Mouse (Mus musculus) forebrain, embryonic 10.5 days (tissue): ENCODE measurements around the gene Tecr. TPM values are rescaled to one million over a fixed set of nuclear protein-coding genes. Genes with fewer than 3 reads are reported as not detected.

Experiments
- DNase-seq: peaks from one replicate; pipeline ENCODE4 v3.0.0-alpha.2; 2017; ENCODE audit warnings: low spot score; ENCODE audit errors: extremely low spot score
- H3K27ac ChIP-seq: fragments of 300-500 bp; sonication (generic); 2 replicates; pipeline ENCODE4 v1.5.1; 2016; ENCODE audit warnings: mild to moderate bottlenecking
- H3K27me3 ChIP-seq: fragments of 300-500 bp; sonication (generic); 2 replicates; pipeline ENCODE4 v1.6.1; 2016; ENCODE audit warnings: mild to moderate bottlenecking; ENCODE audit not compliant: poor library complexity, severe bottlenecking
- H3K36me3 ChIP-seq: fragments of 300-500 bp; sonication (generic); replicated peaks from 2 replicates; pipeline ENCODE4 v1.6.1; 2016; ENCODE audit warnings: mild to moderate bottlenecking, moderate library complexity
- H3K4me1 ChIP-seq: fragments of 300-500 bp; sonication (generic); 2 replicates; pipeline ENCODE4 v1.6.1; 2016
- H3K4me3 ChIP-seq: fragments of 300-500 bp; sonication (generic); 2 replicates; pipeline ENCODE4 v1.5.1; 2016; ENCODE audit warnings: mild to moderate bottlenecking, moderate library complexity
- H3K9me3 ChIP-seq: fragments of 300-500 bp; sonication (generic); 2 replicates; pipeline ENCODE4 v1.6.1; 2016; ENCODE audit warnings: mild to moderate bottlenecking, moderate library complexity
- WGBS: fragments of 180-500 bp; shearing (Covaris S2); methylation state at CpG from one replicate; pipeline ENCODE4 v1.1.7; 2016; 5-methylcytosine and 5-hydroxymethylcytosine counted together
- polyA plus RNA-seq: library from polyadenylated mRNA; unstranded; fragments of >200 nt; fragmentation: Nextera tagmentation; extraction: Ambion mirVana; gene quantifications from 2 replicates; pipeline ENCODE4 v1.2.1, GENCODE M21; 2016

Gene Tecr
- polyA plus RNA-seq, 1 experiment from 2014 or later: 637 TPM

DNA sequence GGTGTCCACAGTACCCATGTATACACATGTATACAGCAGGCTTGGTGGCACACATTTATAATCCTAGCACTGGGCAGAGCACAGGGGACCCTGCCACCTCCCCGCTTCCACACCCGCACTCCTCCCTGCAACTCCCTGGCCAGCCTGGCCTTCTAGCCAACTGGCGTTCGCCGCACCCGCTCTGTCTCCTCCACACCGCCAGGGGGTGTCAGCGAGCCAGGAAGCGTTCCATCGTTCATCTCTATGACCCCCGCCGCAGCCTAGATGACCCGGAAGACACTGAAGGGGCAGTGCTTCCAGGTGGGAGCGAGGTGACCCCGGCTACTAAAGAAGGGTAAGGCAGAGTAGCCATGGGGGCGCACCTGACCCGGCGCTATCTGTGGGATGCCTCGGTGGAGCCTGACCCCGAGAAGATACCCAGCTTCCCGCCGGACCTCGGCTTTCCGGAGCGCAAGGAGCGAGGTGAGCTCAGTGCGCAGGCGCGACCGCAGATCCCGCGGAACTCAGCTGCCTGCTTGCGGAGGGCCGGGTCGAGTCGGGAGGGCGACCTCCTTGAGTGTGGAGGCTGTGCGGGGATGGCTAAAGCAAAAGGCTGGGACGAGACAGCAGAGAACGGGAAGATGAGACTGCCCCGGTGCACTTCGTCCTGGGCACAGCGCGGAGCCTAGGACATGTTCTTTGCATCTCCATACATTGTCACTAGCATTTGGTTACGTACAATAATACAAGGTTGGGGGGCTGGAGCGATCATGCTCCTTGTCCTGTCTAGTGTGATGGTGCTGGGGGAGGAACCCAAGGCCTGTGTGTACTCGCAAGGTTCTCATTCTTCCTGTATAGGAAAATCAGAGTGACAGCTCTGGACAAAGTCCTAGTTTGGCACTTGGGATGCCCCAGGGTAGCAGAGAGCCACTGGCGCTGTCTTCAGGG, 41.0 kb downstream of the Tecr start, which contains the start of gene Ndufb7:
Gene Ndufb7 (plus strand): TSS at position 203 of the 927 bp plus-strand sequence.
- Histone ChIP-seq H3K27ac (peak within 1 kb of the TSS; percentile 89), H3K4me3 (peak within 1 kb of the TSS; percentile 62), H3K9me3 (no peaks in the 10 kb centered on the region), H3K4me1 (peaks cover 18% of the 10 kb centered on the region), H3K36me3 (peaks cover 31% of the 10 kb centered on the region), H3K27me3 (no peaks in the 10 kb centered on the region)
- peak; percentile 96 for DNase-seq
- under 1% methylated on average over 48 of the region's 48 CpGs for WGBS

DNA sequence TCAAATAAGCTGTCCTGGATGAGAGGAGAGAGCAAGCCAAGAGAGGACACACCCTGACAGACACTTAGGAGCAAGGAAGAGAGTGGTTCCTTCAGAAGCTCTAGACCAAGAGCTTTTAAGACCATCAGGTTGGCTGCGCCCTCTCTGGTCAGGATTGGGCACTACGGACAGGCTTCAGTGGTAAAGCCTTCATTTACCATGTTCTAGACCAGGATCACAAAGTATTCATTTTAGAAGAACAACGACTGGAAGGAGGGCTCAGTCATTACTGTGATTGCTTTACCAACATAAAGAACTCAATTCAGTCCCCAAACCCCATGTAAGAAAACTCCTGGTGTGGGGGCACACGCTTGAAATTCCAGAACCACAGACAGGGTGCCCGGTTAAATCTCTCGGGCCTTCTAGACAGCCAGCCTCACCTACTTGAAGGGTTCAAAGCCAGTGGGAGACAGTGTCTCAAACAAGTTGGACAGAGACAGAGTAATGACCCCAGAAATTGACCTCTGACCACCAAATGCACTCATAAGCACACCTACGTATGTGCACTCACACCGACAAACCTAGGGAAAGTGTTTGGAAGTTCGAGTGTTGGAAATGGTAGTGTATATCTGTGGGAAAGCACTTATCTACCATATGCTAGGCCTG, 41.9 kb downstream of the Tecr start:
- Histone ChIP-seq H3K4me1 (peaks cover 18% of the 10 kb centered on the region), H3K27ac (no peak overlapping the region), H3K36me3 (peaks cover 22% of the 10 kb centered on the region), H3K9me3 (no peaks in the 10 kb centered on the region), H3K27me3 (no peaks in the 10 kb centered on the region), H3K4me3 (peak overlapping the region; percentile 62; the same call in 1 of the 2 replicates)
- DNase-seq: no peak
- 76% methylated on average over 9 of the region's 9 CpGs for WGBS

DNA sequence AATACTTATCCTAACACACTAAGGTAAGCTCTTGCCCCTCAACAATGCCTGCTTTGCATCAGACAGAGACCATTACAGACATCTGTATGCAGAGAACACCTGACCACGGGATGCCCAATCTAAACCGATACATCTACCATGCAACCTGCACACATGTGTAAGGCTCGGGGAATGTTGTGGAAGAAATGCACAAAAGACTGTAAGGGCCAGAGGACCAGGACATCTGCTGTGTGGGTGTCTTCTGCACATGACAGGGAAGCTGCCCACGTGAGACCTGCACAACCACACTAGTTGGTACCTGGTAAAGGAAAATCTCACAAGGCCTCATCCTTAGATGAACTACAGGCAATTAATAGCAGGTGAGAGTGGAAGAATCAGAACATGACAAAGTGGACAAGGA, 44.5 kb downstream of the Tecr start:
- Histone ChIP-seq H3K4me3 (no peak overlapping the region), H3K9me3 (no peaks in the 10 kb centered on the region), H3K36me3 (no peaks in the 10 kb centered on the region), H3K27ac (no peak overlapping the region), H3K4me1 (peaks cover 12% of the 10 kb centered on the region), H3K27me3 (no peaks in the 10 kb centered on the region)
- no peak for DNase-seq
- WGBS: 77% methylated on average over 4 of the region's 4 CpGs

DNA sequence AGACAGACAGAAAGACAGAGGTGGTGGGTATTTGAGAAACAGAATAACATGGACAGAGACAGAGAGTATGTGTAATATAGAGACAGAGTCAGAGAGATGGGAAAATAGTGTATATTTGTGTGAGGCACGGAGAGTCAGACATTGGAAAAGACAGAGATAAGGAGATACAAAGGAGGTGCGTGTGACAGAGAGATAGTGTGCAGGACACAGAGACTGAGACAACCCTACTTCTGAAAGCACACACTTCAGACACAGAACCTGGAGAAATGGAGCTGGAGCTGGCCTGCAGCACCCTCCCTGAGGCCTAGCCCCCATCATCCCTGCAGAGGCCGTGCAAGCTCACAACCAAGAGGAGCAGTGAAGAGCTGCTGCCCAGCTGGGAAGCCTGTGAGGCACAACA, 45.1 kb downstream of the Tecr start:
- DNase-seq: no peak
- Histone ChIP-seq H3K9me3 (no peaks in the 10 kb centered on the region), H3K4me1 (peaks cover 6% of the 10 kb centered on the region), H3K27me3 (no peaks in the 10 kb centered on the region), H3K36me3 (no peaks in the 10 kb centered on the region), H3K4me3 (no peak overlapping the region), H3K27ac (no peak overlapping the region)
- 78% methylated on average over 3 of the region's 3 CpGs for WGBS

DNA sequence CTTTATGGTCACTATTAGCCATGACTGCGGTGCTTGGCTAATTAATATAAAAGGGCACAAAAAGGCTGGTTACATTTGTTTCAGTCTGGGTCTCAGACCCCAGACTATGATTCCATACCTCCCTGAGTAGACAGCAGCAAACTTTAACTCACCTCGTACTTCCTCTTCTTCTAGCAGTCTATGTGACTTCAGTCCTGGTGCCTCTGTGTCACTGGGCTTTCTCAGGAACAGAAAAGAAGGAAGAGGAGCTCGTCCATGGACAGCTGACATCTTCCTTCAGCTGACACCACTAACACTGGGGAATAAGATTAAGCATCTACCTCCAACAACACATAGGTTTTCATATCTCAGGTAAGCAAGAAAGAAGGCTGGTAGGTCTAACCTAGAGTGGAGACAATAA, 72.0 kb downstream of the Tecr start, which contains the start of gene Olfr370:
Gene Olfr370 (plus strand): TSS at position 45 of the 400 bp plus-strand sequence.
- Histone ChIP-seq H3K4me3 (no peak within 1 kb of the TSS), H3K27ac (no peak within 1 kb of the TSS), H3K9me3 (no peaks in the 10 kb centered on the region), H3K36me3 (no peaks in the 10 kb centered on the region), H3K27me3 (no peaks in the 10 kb centered on the region), H3K4me1 (no peaks in the 10 kb centered on the region)
- DNase-seq: no peak
- WGBS: 82% methylated on average over 3 of the region's 3 CpGs

DNA sequence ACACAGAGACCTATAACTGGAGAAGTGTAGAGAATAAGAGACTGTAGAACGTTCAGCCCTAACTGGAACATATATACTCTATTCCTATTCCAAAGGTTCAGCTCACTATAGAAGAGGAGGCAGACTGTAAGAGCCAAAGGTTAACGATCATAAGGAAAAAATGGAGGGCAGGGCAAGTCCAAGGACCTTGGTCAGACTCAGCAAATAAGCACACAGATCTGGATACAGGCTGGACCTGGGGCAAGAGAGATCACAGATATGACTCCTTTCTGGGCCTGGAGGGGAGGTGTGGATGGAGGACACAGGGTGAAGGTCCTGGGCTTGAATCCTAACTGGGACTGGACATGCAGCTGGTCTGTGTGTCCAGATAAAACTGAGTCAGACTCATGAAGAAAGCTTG, 73.0 kb downstream of the Tecr start:
- Histone ChIP-seq H3K27ac (no peak overlapping the region), H3K4me3 (no peak overlapping the region), H3K4me1 (no peaks in the 10 kb centered on the region), H3K9me3 (no peaks in the 10 kb centered on the region), H3K36me3 (no peaks in the 10 kb centered on the region), H3K27me3 (no peaks in the 10 kb centered on the region)
- WGBS: 89% methylated on average over 2 of the region's 2 CpGs
- no peak for DNase-seq

Other genes with a start within 250 kb of the Tecr start
- 3.7 and 4.0 TPM in 2 replicates for gene Clgn, start 218.1 kb downstream of the Tecr start, polyA plus RNA-seq
- gene Scoc, start 149.6 kb downstream of the Tecr start, polyA plus RNA-seq: 108 and 109 TPM in 2 replicates
- gene Olfr370, start 72.2 kb downstream of the Tecr start, polyA plus RNA-seq: not detected in 2 replicates
- gene Ndufb7, start 41.3 kb downstream of the Tecr start, polyA plus RNA-seq: 342 and 357 TPM in 2 replicates
- 65.2 and 77.8 TPM in 2 replicates for gene Dnajb1, start 222 bp upstream of the Tecr start, polyA plus RNA-seq
- gene Gipc1, start 44.7 kb upstream of the Tecr start, polyA plus RNA-seq: 220 and 227 TPM in 2 replicates
- 0.37 and 0.52 TPM in 2 replicates for gene Ptger1, start 58.7 kb upstream of the Tecr start, polyA plus RNA-seq
- gene Pkn1, start 91.2 kb upstream of the Tecr start, polyA plus RNA-seq: 29.0 and 29.3 TPM in 2 replicates
- gene Ddx39, start 107.2 kb upstream of the Tecr start, polyA plus RNA-seq: 364 and 371 TPM in 2 replicates
- 8.3 and 9.2 TPM in 2 replicates for gene Adgre5, start 133.4 kb upstream of the Tecr start, polyA plus RNA-seq